Mouse (Mus musculus): ENCODE measurements around the gene Ptger3. TPM values are rescaled to one million over a fixed set of nuclear protein-coding genes. Genes with fewer than 3 reads are reported as not detected.

Ptger3 gene
- 10 to 100 TPM in 3 of 4 experiments, 1 to 10 TPM in 1; 9.8 to 26.7 (median 17.5) TPM for total RNA-seq (2022)

DNA sequence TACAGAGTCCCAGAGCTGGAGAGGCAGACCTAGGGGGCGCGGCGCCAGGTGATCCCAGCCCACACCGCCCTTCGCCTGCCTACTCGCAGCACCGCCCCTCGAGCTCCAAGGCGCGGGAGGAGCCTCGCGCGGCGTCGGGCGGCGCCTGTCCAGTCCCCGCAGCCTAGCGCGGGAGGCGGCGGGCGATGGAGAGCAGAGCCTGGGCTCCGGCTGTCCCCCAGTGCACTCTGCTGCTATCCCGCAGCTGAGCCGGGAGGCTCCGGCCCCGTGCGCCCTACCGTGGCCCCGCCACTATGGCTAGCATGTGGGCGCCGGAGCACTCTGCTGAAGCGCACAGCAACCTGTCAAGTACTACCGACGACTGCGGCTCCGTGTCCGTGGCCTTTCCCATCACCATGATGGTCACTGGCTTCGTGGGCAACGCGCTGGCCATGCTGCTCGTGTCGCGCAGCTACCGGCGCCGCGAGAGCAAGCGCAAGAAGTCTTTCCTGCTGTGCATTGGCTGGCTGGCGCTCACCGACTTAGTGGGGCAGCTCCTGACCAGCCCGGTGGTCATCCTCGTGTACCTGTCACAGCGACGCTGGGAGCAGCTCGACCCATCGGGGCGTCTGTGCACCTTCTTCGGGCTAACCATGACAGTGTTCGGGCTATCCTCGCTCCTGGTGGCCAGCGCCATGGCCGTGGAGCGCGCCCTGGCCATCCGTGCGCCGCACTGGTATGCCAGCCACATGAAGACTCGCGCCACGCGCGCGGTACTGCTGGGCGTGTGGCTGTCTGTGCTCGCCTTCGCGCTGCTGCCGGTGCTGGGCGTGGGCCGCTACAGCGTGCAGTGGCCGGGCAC, at the start of gene Ptger3:
Gene Ptger3, plus strand, starts transcription at position 168 of the 841 bp plus-strand sequence.
- DNase-seq = no peak

DNA sequence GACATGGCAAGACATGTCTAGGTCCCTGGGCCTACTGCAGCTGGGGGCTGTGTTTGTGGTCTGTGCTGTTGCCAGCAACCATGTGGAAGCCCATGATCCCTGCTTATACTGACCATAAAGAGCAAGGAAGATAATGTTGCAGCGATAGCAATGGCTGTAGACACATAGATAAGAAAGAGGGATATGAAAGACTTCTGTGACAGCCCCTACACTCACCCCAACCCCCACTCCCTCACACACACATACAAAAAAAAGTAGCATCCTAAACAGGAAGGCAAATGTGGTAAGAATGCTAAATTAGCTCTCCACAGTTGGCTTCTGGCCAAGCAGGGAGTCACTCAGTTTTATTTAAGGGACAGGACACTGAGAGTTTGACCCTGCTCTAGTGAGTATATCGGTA, 48.7 kb upstream of the Ptger3 start:
- DNase-seq = no peak

DNA sequence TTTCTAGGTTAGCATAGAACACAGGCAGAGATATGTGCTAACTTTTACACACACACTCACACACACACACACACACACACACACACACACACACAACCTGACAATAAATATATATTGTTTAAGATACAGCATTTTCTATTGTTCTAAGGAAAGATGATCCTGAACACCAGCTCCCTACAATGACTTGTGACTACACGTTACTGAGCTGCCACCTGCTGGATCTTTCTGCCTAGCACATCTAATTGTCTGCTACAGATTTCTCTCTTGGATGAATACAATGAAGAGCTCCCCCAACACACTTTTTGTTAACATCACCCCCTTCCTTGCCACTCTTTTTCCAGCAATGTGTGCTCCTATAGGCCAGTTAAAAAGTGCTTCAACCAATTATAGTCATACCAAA, 46.3 kb upstream of the Ptger3 start:
- peak; percentile 3 for DNase-seq

DNA sequence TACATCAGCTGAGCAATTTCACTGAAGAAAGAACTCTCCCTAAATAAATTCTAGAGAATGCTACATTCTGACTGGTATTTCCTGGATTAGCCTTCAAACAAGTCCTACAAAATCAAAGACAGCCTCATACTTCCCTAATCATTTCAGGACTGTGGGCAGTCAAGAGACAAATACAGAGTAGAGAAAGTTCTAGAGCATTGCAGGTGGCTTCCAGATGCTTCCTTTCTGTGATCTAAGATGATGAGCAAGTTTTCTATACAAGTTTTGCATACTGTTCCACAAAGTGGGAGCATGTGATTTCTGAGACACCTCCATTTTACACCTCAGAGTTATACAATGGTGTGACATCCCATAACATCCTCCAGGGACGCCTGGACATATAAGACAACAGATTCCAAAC, 42.9 kb upstream of the Ptger3 start:
- DNase-seq = no peak

- DNase-seq = no peak
Measured at GRCm38 (mm10) chr3:157531585-157531984, 35.1 kb upstream of the Ptger3 start.

DNA sequence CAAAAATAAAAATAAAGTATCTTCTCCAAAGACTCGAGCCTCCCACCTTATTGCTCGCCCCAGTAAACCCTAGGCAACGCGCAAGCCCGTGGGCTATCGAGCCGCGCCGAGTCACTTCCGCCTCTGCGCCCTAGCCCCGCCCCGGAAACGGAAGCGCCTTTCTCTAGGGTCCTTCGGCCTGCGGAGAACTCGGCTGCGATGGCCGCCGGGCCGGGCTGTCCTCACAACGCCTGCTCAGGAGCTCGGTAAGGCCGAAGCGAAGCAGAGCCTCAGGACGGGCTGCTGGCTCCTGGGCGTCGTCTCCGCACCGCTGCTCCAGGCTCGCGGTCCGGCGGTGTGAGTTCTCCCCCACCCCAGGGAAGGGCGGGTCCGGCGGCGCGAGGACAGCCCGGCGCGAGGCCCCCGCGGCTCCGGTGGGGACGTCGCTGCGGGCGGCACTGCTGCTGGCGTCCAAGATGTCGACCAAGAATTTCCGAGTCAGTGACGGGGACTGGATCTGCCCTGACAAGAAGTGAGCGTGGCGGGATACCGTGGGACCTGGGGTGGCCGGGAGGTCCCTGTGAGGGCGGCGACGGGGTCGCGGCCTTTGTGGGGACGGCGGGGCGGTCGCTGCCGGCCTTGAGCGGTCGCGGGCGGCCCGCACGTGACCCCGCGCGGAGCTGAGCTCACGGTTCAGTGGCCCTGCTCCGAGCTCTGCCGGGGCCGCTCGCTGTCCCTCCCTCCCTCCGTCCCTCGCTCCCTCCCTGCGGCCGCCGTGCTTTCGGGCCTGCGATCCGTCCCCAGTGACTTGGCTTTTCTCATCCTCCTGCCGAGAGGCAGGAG, 32.5 kb upstream of the Ptger3 start, which contains the start of gene Zranb2:
Gene Zranb2, plus strand, starts transcription at position 197 of the 822 bp plus-strand sequence.
- DNase-seq = peak; percentile 85

GRCm38 (mm10) chr3:157534786-157535415, 31.8 kb upstream of the Ptger3 start:
- peak; percentile 9 for DNase-seq

- DNase-seq = no peak
Measured at GRCm38 (mm10) chr3:157549323-157549722, 17.4 kb upstream of the Ptger3 start.

GRCm38 (mm10) chr3:157549758-157550600, 16.7 kb upstream of the Ptger3 start:
- no peak for DNase-seq

DNA sequence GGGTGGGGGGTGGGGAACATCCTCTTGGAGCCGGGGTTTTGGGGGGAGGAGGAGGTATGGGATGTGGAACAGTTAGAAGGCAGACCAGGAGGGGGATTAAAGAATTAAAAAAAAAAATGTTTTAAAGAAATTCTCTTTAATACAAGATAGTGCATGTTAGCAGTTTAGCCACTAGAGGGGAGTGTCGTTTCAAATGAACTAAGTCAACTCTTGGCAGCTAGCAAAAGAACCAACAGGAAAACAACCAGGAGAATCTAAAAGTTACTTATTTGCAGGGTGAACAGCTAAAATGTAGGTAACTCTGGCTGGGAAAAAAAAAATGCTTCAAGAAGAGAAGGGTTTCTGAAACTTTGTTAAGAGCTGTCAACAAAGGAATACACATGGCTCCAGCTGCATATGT, 1.5 kb upstream of the Ptger3 start:
- DNase-seq = no peak

GRCm38 (mm10) chr3:157567566-157568132, 957 bp downstream of the Ptger3 start:
- DNase-seq = no peak

DNA sequence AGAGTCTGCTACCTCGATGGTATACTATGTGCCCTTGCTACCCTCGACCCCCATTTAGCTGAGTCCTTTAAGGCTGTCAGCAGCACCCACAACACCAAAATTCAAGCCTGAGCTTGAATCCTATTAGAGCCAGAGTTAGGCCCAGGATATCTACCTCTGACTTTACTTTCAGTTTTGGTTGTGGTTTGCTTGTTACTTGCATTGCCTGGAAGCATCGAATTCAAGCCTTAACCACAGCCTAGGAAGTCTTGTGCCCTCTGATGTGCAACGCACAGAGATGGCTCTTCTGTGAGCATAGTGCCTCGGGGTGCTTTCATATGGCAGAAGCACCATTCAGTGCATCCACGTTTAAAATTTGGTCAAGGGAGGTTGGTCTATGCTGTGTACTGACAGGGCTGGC, 5.3 kb downstream of the Ptger3 start:
- no peak for DNase-seq

- peak; percentile 50 for DNase-seq
Measured at GRCm38 (mm10) chr3:157575441-157576342, 9.0 kb downstream of the Ptger3 start.

GRCm38 (mm10) chr3:157576343-157576722, 9.6 kb downstream of the Ptger3 start:
- no peak for DNase-seq

GRCm38 (mm10) chr3:157576862-157577261, 10.2 kb downstream of the Ptger3 start:
- no peak for DNase-seq

DNA sequence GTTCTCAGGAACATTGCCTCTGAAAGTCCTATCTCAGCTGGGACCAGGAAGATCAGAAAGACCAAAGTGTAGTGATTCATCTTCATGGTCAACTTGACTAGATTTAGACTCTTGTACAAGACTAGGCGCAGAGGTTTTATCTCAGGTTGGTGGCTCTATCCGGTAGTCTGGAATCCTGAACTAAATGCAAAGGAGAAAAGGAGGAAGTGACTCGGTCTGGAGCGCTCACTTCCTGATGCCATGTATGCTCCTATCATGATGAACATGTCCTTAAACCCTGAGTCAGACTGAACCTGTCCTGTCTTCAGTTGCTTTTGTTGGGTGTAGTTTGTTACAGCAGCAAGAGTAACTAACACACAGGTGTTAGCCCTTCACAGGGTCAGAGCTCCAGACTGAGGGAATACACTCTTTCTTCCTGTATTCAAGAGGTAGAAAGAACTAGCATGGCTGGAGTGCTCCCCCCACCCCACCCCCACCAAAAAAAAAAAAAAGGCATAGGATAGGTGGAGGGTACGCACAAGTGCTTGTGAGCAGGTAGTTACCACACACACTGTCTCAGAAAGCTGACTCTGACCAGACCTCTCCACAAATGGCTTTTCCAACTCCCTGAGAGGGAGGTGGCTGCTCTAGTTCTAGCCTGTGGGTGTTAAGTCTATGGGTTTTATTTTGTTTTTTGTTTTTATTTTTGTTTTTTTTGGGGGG, 11.9 kb downstream of the Ptger3 start:
- no peak for DNase-seq

GRCm38 (mm10) chr3:157579376-157579775, 12.7 kb downstream of the Ptger3 start:
- no peak for DNase-seq

DNA sequence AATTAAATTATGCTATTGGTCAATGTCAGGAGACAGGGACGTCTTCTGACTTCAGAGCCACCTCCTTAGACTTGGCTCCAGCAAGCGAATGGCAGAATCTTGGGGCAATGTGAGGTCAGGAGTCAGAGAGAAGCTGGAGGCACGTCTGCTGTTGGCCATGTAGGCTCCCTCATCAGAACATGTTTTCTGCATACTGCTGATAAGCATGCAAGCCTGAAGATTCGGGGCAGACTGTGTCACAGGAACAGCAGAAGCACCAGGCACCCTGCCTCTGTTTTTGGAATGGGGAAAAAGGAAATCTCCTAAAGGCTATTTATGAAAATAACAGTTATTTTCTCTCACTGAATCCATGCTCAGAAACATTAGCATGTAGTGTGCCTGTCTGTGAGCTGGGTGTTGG, 13.6 kb downstream of the Ptger3 start:
- no peak for DNase-seq

DNA sequence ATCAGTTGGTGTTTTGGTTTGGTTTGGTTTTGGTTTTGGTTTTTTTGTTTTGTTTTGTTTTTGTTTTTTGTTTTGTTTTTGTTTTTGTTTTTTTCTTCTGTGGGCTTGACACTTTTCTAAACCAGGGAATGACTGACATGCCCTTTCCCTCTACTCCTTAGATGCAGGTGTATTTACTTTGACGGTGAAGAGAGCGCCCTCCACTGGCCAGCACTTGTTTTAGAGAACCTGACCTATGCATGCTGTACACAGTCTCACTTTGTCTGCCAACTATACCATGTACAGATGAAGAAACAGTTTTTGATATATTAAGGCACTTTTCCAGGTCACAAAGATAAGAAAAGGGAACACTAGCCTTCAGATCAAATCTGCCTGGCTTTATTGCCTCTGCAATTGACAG, 15.1 kb downstream of the Ptger3 start:
- DNase-seq = no peak

Measured in adrenal gland, adult 8-10 months (tissue).